ENCODE assay signal across 8 mouse cellular contexts in the genomic region with DNA sequence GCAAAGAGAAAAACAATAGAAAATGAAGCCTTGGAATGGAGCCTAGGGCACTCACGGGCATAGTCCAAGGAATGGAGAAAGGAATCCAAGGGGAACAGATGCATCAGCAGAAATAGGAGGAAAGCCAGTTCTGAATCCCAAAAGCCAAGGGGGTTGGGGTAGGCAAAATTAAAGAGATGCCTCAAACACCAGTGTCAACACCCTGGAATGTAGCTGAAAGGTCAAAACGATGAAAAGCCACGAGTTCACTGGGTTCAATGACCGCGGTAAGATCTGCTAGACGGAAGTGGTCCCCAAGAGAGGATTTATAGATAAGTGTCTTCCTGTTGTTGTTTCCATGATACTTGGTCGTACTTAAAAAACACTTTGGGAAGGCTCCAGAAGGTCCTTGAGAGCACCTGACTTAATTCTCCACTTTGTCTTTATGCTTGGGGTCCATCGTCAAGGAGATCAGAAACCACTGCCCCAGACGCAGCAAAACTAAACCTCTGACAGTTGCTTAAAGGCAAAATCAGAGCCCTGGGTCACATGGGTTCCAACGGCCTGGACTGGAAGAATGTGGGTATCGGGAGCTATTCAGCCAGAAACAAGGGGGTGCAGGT. TPM values are rescaled to one million over a fixed set of nuclear protein-coding genes. Genes with fewer than 3 reads are reported as not detected.
DNase-seq lines count a peak whose midpoint lies in the region; ATAC-seq and TF ChIP-seq lines count a peak whose summit lies in the region.

No protein-coding gene starts in this region.

- WGBS in cerebellum, adult 2 months: under 1% methylated on average over 11 of the region's 11 CpGs
- under 1% methylated on average over 11 of the region's 11 CpGs for WGBS in heart, adult 2 months
- WGBS in stomach, postnatal 0 days: under 1% methylated on average over 11 of the region's 11 CpGs

- no peaks in the 10 kb centered on the region; the same call in 1 of the 2 replicates for H3K4me1 ChIP-seq in cerebellum, adult 2 months (ENCODE audit: control insufficient read depth, insufficient read depth, low read length)
- peaks cover 6% of the 10 kb centered on the region for H3K4me1 ChIP-seq in heart, adult 2 months (ENCODE audit: control insufficient read depth, insufficient read depth, low read length)
- 0 out of 2 replicates have a peak, but pooled peaks cover 2% of the 10 kb centered on the region for H3K4me1 ChIP-seq in stomach, postnatal 0 days (replicated peaks; ENCODE audit: control insufficient read depth, insufficient read depth)

- H3K4me3 ChIP-seq in left cerebral cortex, adult 2 months: peak overlapping the region; percentile 76
- peak overlapping the region; percentile 63 for H3K4me3 ChIP-seq in cerebellum, adult 2 months (replicated peaks; ENCODE audit: insufficient read depth, low read depth, low read length)
- peak overlapping the region; percentile 78 for H3K4me3 ChIP-seq in heart, adult 2 months
- peak overlapping the region; percentile 95 for H3K4me3 ChIP-seq in stomach, postnatal 0 days (ENCODE audit: low read depth, low read length)

- no peak for TF ChIP-seq EP300 in heart, adult 2 months (IDR thresholded peaks at IDR 0.05; ENCODE audit: insufficient read depth, low read depth, low read length)
- no peak for TF ChIP-seq EP300 in stomach, postnatal 0 days (optimal IDR thresholded peaks at IDR 0.05)

- intact Hi-C loops in left cerebral cortex, adult 2 months (cut with DNase I): no loop called here
- intact Hi-C loops in left cerebral cortex, postnatal 10 days (cut with DNase I): no loop called here
- intact Hi-C loops in heart, adult 2 months (cut with DNase I): loop anchor here (2.0 to 5.0 kb wide), 2 partner anchors 34 to 61 kb away; a partner anchor contains a TSS

- no peaks in the 10 kb centered on the region for H3K9me3 ChIP-seq in stomach, postnatal 0 days (ENCODE audit: control insufficient read depth, low read length)

- peak overlapping the region; percentile 84 for H3K9ac ChIP-seq in heart, adult 2 months (ENCODE audit: low read depth, low read length)
- peak overlapping the region; percentile 94 for H3K9ac ChIP-seq in stomach, postnatal 0 days (ENCODE audit: low read length)

- no peak for TF ChIP-seq CTCF in left cerebral cortex, adult 2 months (IDR thresholded peaks at IDR 0.05)
- no peak for TF ChIP-seq CTCF in cerebellum, adult 2 months (IDR thresholded peaks at IDR 0.05; ENCODE audit: borderline replicate concordance, insufficient read depth, low read depth, low read length)
- no peak for TF ChIP-seq CTCF in heart, adult 2 months (IDR thresholded peaks at IDR 0.05)
- no peak for TF ChIP-seq CTCF in stomach, postnatal 0 days (IDR thresholded peaks at IDR 0.05; ENCODE audit: low read depth)

- ATAC-seq in stomach, postnatal 0 days (ENCODE audit: low FRiP score, low TSS enrichment): peak; percentile 6; the same call in 1 of the 2 replicates

- peak overlapping the region; percentile 95 for H3K27ac ChIP-seq in left cerebral cortex, adult 2 months
- H3K27ac ChIP-seq in cerebellum, adult 2 months (ENCODE audit: insufficient read depth, low read length): peak overlapping the region; percentile 68
- peak overlapping the region; percentile 99 for H3K27ac ChIP-seq in heart, adult 2 months
- peak overlapping the region; percentile 94 for H3K27ac ChIP-seq in stomach, postnatal 0 days (replicated peaks)

- H3K36me3 ChIP-seq in heart, adult 2 months (ENCODE audit: control insufficient read depth, insufficient read depth, low read length): peaks cover 6% of the 10 kb centered on the region
- H3K36me3 ChIP-seq in stomach, postnatal 0 days (ENCODE audit: control insufficient read depth, insufficient read depth, low read length): no peaks in the 10 kb centered on the region

- TF ChIP-seq POLR2A in cerebellum, adult 2 months (IDR thresholded peaks at IDR 0.05; ENCODE audit: borderline replicate concordance, insufficient read depth, low read length): no peak
- no peak for TF ChIP-seq POLR2A in heart, adult 2 months (IDR thresholded peaks at IDR 0.05; ENCODE audit: insufficient read depth, low read depth, low read length)

- H3K4me2 ChIP-seq in stomach, postnatal 0 days (replicated peaks; ENCODE audit: low read depth): peak overlapping the region; percentile 66

- no peaks in the 10 kb centered on the region for H3K27me3 ChIP-seq in cerebellum, adult 2 months (ENCODE audit: control insufficient read depth, insufficient read depth, low read length)
- no peaks in the 10 kb centered on the region for H3K27me3 ChIP-seq in heart, adult 2 months (ENCODE audit: control insufficient read depth, insufficient read depth, low read length)
- H3K27me3 ChIP-seq in stomach, postnatal 0 days (ENCODE audit: control insufficient read depth, insufficient read depth, low read length): no peaks in the 10 kb centered on the region

- H3K79me2 ChIP-seq in heart, adult 2 months (replicated peaks; ENCODE audit: control insufficient read depth, insufficient read depth, low read length): peaks cover 6% of the 10 kb centered on the region

- DNase-seq in left cerebral cortex, adult 2 months (ENCODE audit: extremely low spot score in 1 of 2, low spot score in 2 of 2): no peak
- no peak for DNase-seq in left cerebral cortex, postnatal 10 days (ENCODE audit: extremely low spot score in 1 of 2, low spot score in 2 of 2)
- DNase-seq in cerebellum, adult 2 months: peak; percentile 29 to 35
- peak; percentile 32 to 36 for DNase-seq in heart, adult 2 months
- peak; percentile 86 for DNase-seq in kidney, adult 9 months
- DNase-seq in lung, postnatal 25 days (ENCODE audit: low spot score): peak; percentile 18
- DNase-seq in stomach, postnatal 0 days (ENCODE audit: low spot score): peak; percentile 17
- DNase-seq in left cerebral cortex, adult 8-10 months (ENCODE audit: low spot score in 2 of 2): no peak

RNA-seq across cellular contexts. Expression of a gene that starts 0.7 kb away (rescaled TPM):
- 100 to 1,000 TPM; 131 to 133 TPM for total RNA-seq in left cerebral cortex, adult 2 months (2021)
- 100 to 1,000 TPM; 155 to 165 TPM for total RNA-seq in left cerebral cortex, postnatal 10 days (2021)
- polyA plus RNA-seq in cerebellum, adult 2 months (2012; rRNA removed): 66.4 and 67.7 TPM in 2 replicates
- 10 to 100 TPM; 27.4 to 33.8 TPM for total RNA-seq in heart, adult 2 months (2021)
- 7.5 and 17.2 TPM in 2 replicates for polyA plus RNA-seq in heart, adult 2 months (2012; rRNA removed)
- 38.4 and 40.4 TPM in 2 replicates for polyA plus RNA-seq in stomach, postnatal 0 days (2015; fragmentation: Nextera tagmentation; extraction: Ambion mirVana)
- total RNA-seq in left cerebral cortex, adult 8-10 months (2022): 100 to 1,000 TPM; 125 to 141 (median 132) TPM

RNA-seq across cellular contexts. Expression of a gene that starts 10.6 kb away (rescaled TPM):
- 10 to 100 TPM; 33.2 to 34.9 TPM for total RNA-seq in left cerebral cortex, adult 2 months (2021)
- 10 to 100 TPM; 11.5 to 13.9 TPM for total RNA-seq in left cerebral cortex, postnatal 10 days (2021)
- polyA plus RNA-seq in cerebellum, adult 2 months (2012; rRNA removed): 63.4 and 63.6 TPM in 2 replicates
- total RNA-seq in heart, adult 2 months (2021): 10 to 100 TPM; 33.5 to 38.5 TPM
- 20.6 and 30.0 TPM in 2 replicates for polyA plus RNA-seq in heart, adult 2 months (2012; rRNA removed)
- polyA plus RNA-seq in stomach, postnatal 0 days (2015; fragmentation: Nextera tagmentation; extraction: Ambion mirVana): 28.6 and 28.7 TPM in 2 replicates
- total RNA-seq in left cerebral cortex, adult 8-10 months (2022): 10 to 100 TPM; 31.6 to 38.2 (median 31.9) TPM

RNA-seq across cellular contexts. Expression of a gene that starts 33.2 kb away (rescaled TPM):
- 10 to 100 TPM; 80.1 to 80.9 TPM for total RNA-seq in left cerebral cortex, adult 2 months (2021)
- 10 to 100 TPM; 79.9 to 83.6 TPM for total RNA-seq in left cerebral cortex, postnatal 10 days (2021)
- polyA plus RNA-seq in cerebellum, adult 2 months (2012; rRNA removed): 121 TPM in 2 replicates
- 10 to 100 TPM; 48.7 TPM for total RNA-seq in heart, adult 2 months (2021)
- 52.2 and 70.4 TPM in 2 replicates for polyA plus RNA-seq in heart, adult 2 months (2012; rRNA removed)
- 135 and 141 TPM in 2 replicates for polyA plus RNA-seq in stomach, postnatal 0 days (2015; fragmentation: Nextera tagmentation; extraction: Ambion mirVana)
- 10 to 100 TPM; 78.6 to 90.2 (median 83.1) TPM for total RNA-seq in left cerebral cortex, adult 8-10 months (2022)

Comparison
In these comparisons a context has a peak if more than half of its experiments do, and no peak if none do; other contexts are left out.
1. DNase-seq: peak in cerebellum, adult 2 months (2 of 2), heart, adult 2 months (2 of 2), kidney, adult 9 months (single experiment), lung, postnatal 25 days (single experiment) and stomach, postnatal 0 days (single experiment); none in left cerebral cortex, adult 2 months (0 of 2), left cerebral cortex, postnatal 10 days (0 of 2) and left cerebral cortex, adult 8-10 months (0 of 2).
2. Peak in every context shown above with its lines, with median percentiles within 50 percentile points of each other: H3K27ac ChIP-seq and H3K4me3 ChIP-seq.